Mouse (Mus musculus) forebrain, embryonic 10.5 days (tissue): ENCODE data around the gene Fam120a. TPM values are rescaled to one million over a fixed set of nuclear protein-coding genes. Genes with fewer than 3 reads are reported as not detected.

Experiments used
- DNase-seq: peaks from one replicate; pipeline ENCODE4 v3.0.0-alpha.2; 2017; ENCODE audit warnings: low spot score; ENCODE audit errors: extremely low spot score
- H3K27ac ChIP-seq: fragments of 300-500 bp; sonication (generic); 2 replicates; pipeline ENCODE4 v1.5.1; 2016; ENCODE audit warnings: mild to moderate bottlenecking
- H3K27me3 ChIP-seq: fragments of 300-500 bp; sonication (generic); 2 replicates; pipeline ENCODE4 v1.6.1; 2016; ENCODE audit warnings: mild to moderate bottlenecking; ENCODE audit not compliant: poor library complexity, severe bottlenecking
- H3K36me3 ChIP-seq: fragments of 300-500 bp; sonication (generic); replicated peaks from 2 replicates; pipeline ENCODE4 v1.6.1; 2016; ENCODE audit warnings: mild to moderate bottlenecking, moderate library complexity
- H3K4me1 ChIP-seq: fragments of 300-500 bp; sonication (generic); 2 replicates; pipeline ENCODE4 v1.6.1; 2016
- H3K4me3 ChIP-seq: fragments of 300-500 bp; sonication (generic); 2 replicates; pipeline ENCODE4 v1.5.1; 2016; ENCODE audit warnings: mild to moderate bottlenecking, moderate library complexity
- H3K9me3 ChIP-seq: fragments of 300-500 bp; sonication (generic); 2 replicates; pipeline ENCODE4 v1.6.1; 2016; ENCODE audit warnings: mild to moderate bottlenecking, moderate library complexity
- WGBS: fragments of 180-500 bp; shearing (Covaris S2); methylation state at CpG from one replicate; pipeline ENCODE4 v1.1.7; 2016; 5-methylcytosine and 5-hydroxymethylcytosine counted together
- polyA plus RNA-seq: library from polyadenylated mRNA; unstranded; fragments of >200 nt; fragmentation: Nextera tagmentation; extraction: Ambion mirVana; gene quantifications from 2 replicates; pipeline ENCODE4 v1.2.1, GENCODE M21; 2016

Fam120a gene
- polyA plus RNA-seq, 1 experiment from 2014 or later = 14.5 TPM

DNA sequence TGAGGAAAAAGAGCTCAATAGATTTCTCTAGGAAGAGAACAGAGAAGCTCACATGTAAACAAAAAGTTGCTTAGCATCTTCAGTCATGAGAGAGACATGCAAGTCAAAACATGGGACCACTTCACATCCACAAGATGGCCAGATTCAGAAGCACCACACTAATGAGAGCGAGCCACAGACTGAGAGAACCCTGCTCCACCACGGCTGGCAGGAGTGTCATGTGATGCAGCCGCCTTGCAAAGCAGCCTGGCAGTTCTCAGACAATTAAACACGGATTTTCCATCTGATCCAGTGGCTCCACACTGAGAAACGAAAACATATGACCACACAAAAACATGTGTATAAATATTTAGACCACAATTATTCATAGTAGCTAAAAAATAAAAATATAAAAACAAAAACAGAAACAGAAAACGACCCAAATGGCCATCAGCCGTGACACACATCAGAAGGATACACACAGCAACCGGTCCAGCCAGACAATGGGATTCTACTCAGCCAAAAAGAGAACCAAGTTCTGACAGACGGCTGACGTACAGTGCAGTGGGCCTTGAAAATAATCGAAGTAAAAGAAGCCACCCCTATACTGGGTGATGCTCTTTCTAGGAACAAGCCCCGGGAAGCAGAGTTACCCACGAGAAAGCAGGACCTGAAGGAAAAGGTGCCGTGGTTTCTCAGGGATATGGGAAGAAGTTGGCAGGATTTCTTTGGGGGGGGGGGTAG lies 137.1 kb downstream of the Fam120a start:
- H3K27ac ChIP-seq = no peak overlapping the region
- peaks cover 95% of the 10 kb centered on the region for H3K36me3 ChIP-seq
- H3K4me1 ChIP-seq = no peaks in the 10 kb centered on the region
- H3K4me3 ChIP-seq = no peak overlapping the region
- no peaks in the 10 kb centered on the region for H3K9me3 ChIP-seq
- H3K27me3 ChIP-seq = no peaks in the 10 kb centered on the region
- DNase-seq = no peak
- WGBS = 90% methylated on average over 14 of the region's 14 CpGs

DNA sequence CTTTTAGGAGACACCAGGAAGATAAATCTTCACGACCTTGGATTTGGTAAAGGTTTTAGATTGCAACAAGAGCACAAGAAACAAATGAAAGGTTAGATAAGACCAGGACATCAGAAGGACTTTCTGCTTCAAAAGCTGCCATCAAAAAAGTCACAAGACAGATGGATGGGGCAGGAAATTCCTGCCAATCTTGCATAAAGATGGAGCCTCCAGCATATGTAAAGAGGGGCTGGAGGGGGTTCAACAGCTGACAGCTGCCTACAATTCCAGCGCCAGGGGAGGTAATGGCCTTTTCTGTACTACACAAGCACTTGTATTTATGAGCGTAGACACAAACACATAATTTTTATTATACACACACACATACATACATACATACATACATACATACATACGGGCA lies 138.0 kb downstream of the Fam120a start:
- H3K36me3 ChIP-seq = peaks cover 98% of the 10 kb centered on the region
- WGBS = 96% methylated on average over 4 of the region's 4 CpGs
- H3K9me3 ChIP-seq = no peaks in the 10 kb centered on the region
- no peak overlapping the region for H3K4me3 ChIP-seq
- no peak overlapping the region for H3K27ac ChIP-seq
- no peaks in the 10 kb centered on the region for H3K27me3 ChIP-seq
- DNase-seq = no peak
- H3K4me1 ChIP-seq = no peaks in the 10 kb centered on the region

Other genes starting within 250 kb of the Fam120a start
- 7.7 TPM in 2 replicates for gene Phf2, start 96.9 kb downstream of the Fam120a start, polyA plus RNA-seq
- gene Wnk2, start 180.0 kb upstream of the Fam120a start, polyA plus RNA-seq = 4.2 and 4.5 TPM in 2 replicates
- gene Ninj1, start 219.5 kb upstream of the Fam120a start, polyA plus RNA-seq = 22.7 and 24.1 TPM in 2 replicates
- 21.0 and 22.1 TPM in 2 replicates for gene Card19, start 248.0 kb upstream of the Fam120a start, polyA plus RNA-seq